Mouse (Mus musculus) urinary bladder, postnatal 14 days (tissue): ENCODE results near the gene 4931409K22Rik.

Experiments used
- DNase-seq: peaks from one replicate; pipeline ENCODE4 v3.0.0; 2021; ENCODE audit warnings: low spot score

The 4931409K22Rik gene

GRCm38 (mm10) chr5:24556709-24557108 lies at the start of gene 4931409K22Rik:
TSS of gene 4931409K22Rik (minus strand) at chr5:24556809.
- DNase-seq: no peak

GRCm38 (mm10) chr5:24605980-24606665 lies 49.5 kb upstream of the 4931409K22Rik start:
- DNase-seq: no peak

GRCm38 (mm10) chr5:24605321-24605979 lies 48.8 kb upstream of the 4931409K22Rik start:
- DNase-seq: no peak

- peak; percentile 90 for DNase-seq
Observed at GRCm38 (mm10) chr5:24604656-24605100, 48.1 kb upstream of the 4931409K22Rik start.

GRCm38 (mm10) chr5:24604080-24604655 lies 47.6 kb upstream of the 4931409K22Rik start:
- DNase-seq: no peak

GRCm38 (mm10) chr5:24603431-24604010 lies 46.9 kb upstream of the 4931409K22Rik start:
- DNase-seq: no peak

- peak; percentile 92 for DNase-seq
Observed at GRCm38 (mm10) chr5:24602751-24603343, 46.2 kb upstream of the 4931409K22Rik start.

- DNase-seq: peak; percentile 74
Observed at GRCm38 (mm10) chr5:24601911-24602750, 45.5 kb upstream of the 4931409K22Rik start.

GRCm38 (mm10) chr5:24601071-24601835 lies 44.6 kb upstream of the 4931409K22Rik start:
- DNase-seq: no peak

- DNase-seq: no peak
Observed at GRCm38 (mm10) chr5:24600236-24600635, 43.6 kb upstream of the 4931409K22Rik start.

- no peak for DNase-seq
Observed at GRCm38 (mm10) chr5:24599137-24599536, 42.5 kb upstream of the 4931409K22Rik start.

- DNase-seq: peak; percentile 62
Observed at GRCm38 (mm10) chr5:24598570-24599006, 42.0 kb upstream of the 4931409K22Rik start.

- DNase-seq: no peak
Observed at GRCm38 (mm10) chr5:24597901-24598569, 41.4 kb upstream of the 4931409K22Rik start.

GRCm38 (mm10) chr5:24597221-24597728 lies 40.7 kb upstream of the 4931409K22Rik start:
- DNase-seq: peak; percentile 81

GRCm38 (mm10) chr5:24596519-24597171 lies 40.0 kb upstream of the 4931409K22Rik start:
- DNase-seq: no peak

- DNase-seq: no peak
Observed at GRCm38 (mm10) chr5:24595786-24596380, 39.3 kb upstream of the 4931409K22Rik start.

GRCm38 (mm10) chr5:24595261-24595660 lies 38.7 kb upstream of the 4931409K22Rik start:
- no peak for DNase-seq

GRCm38 (mm10) chr5:24594346-24594745 lies 37.7 kb upstream of the 4931409K22Rik start:
- DNase-seq: no peak

- DNase-seq: no peak
Observed at GRCm38 (mm10) chr5:24593928-24594327, 37.3 kb upstream of the 4931409K22Rik start.
